Mouse (Mus musculus) hindbrain, embryonic 14.5 days (tissue): ENCODE measurements at regions not wholly inside any gene's neighbourhood (a gene's known extent, or its start where the extent isn't known, plus 50 kb on each side); places are given as distances from the start of the nearest gene placed in this dataset.

Experiments
- ATAC-seq: fragments of 200-750 bp; cut with Nextera tagmentation; 2 replicates; pipeline ENCODE4 v1.8.0; 2017; ENCODE audit warnings: moderate number of reproducible peaks, mild to moderate bottlenecking, moderate TSS enrichment, moderate library complexity; ENCODE audit not compliant: low FRiP score
- DNase-seq: peaks from one replicate; pipeline ENCODE4 v3.0.0-alpha.2; 2015; ENCODE audit warnings: low spot score
- H3K27ac ChIP-seq: fragments of 300-500 bp; sonication (generic); 2 replicates; pipeline ENCODE4 v1.5.1; 2014; ENCODE audit warnings: mild to moderate bottlenecking, moderate library complexity
- H3K27me3 ChIP-seq: fragments of 300-500 bp; sonication (generic); 2 replicates; pipeline ENCODE4 v1.6.1; 2014; ENCODE audit warnings: mild to moderate bottlenecking, low read length, mixed read lengths; ENCODE audit not compliant: control insufficient read depth, insufficient read depth
- H3K36me3 ChIP-seq: fragments of 300-500 bp; sonication (generic); replicated peaks from 2 replicates; pipeline ENCODE4 v1.6.1; 2014; ENCODE audit not compliant: control insufficient read depth, insufficient read depth
- H3K4me1 ChIP-seq: fragments of 300-500 bp; sonication (generic); replicated peaks from 2 replicates; pipeline ENCODE4 v1.6.1; 2014; ENCODE audit warnings: antibody characterized with exemption, low read length, mixed read lengths; ENCODE audit not compliant: control insufficient read depth, insufficient read depth
- H3K4me2 ChIP-seq: fragments of 300-500 bp; sonication (generic); replicated peaks from 2 replicates; pipeline ENCODE4 v1.6.1; 2014; ENCODE audit warnings: mild to moderate bottlenecking, moderate library complexity
- H3K4me3 ChIP-seq: fragments of 300-500 bp; sonication (generic); replicated peaks from 2 replicates; pipeline ENCODE4 v1.5.1; 2014; ENCODE audit warnings: mild to moderate bottlenecking, low read length
- H3K9ac ChIP-seq: fragments of 300-500 bp; sonication (generic); 2 replicates; pipeline ENCODE4 v1.6.1; 2014
- H3K9me3 ChIP-seq: fragments of 300-500 bp; sonication (generic); 2 replicates; pipeline ENCODE4 v1.6.1; 2016; ENCODE audit warnings: low read length; ENCODE audit not compliant: control insufficient read depth
- WGBS: fragments of 180-500 bp; shearing (Covaris S2); extraction: QIAGEN DNeasy Blood & Tissue Kit; methylation state at CpG from one replicate; pipeline ENCODE4 v1.1.7; 2014; 5-methylcytosine and 5-hydroxymethylcytosine counted together

GRCm38 (mm10) chr9:116228443-116228842 is 53.3 kb upstream of the Tgfbr2 start:
- WGBS = 65% methylated on average over 9 of the region's 9 CpGs
- no peaks in the 10 kb centered on the region for H3K9me3 ChIP-seq
- no peak overlapping the region for H3K27ac ChIP-seq
- no peak for ATAC-seq
- H3K9ac ChIP-seq = no peak overlapping the region
- H3K27me3 ChIP-seq = no peaks in the 10 kb centered on the region
- no peak for DNase-seq
- no peak overlapping the region for H3K4me2 ChIP-seq
- H3K4me3 ChIP-seq = no peak overlapping the region
- H3K4me1 ChIP-seq = no peaks in the 10 kb centered on the region
- no peaks in the 10 kb centered on the region for H3K36me3 ChIP-seq

- ATAC-seq (no peak), DNase-seq (no peak)
Measured at GRCm38 (mm10) chr9:116227738-116228137, 52.6 kb upstream of the Tgfbr2 start.

More at GRCm38 (mm10) chr9:116227738-116228137, 52.6 kb upstream of the Tgfbr2 start:
- no peak overlapping the region for H3K4me3 ChIP-seq
- 83% methylated on average over 7 of the region's 7 CpGs for WGBS
- no peaks in the 10 kb centered on the region for H3K36me3 ChIP-seq
- H3K4me1 ChIP-seq = no peaks in the 10 kb centered on the region
- no peaks in the 10 kb centered on the region for H3K9me3 ChIP-seq
- H3K4me2 ChIP-seq = no peak overlapping the region
- no peak overlapping the region for H3K27ac ChIP-seq
- no peak overlapping the region for H3K9ac ChIP-seq
- no peaks in the 10 kb centered on the region for H3K27me3 ChIP-seq
